Mouse (Mus musculus) neutrophil, adult 83 days (primary cell): ENCODE data around the gene Ip6k1. TPM values are rescaled to one million over a fixed set of nuclear protein-coding genes. Genes with fewer than 3 reads are reported as not detected.

Experiments
- total RNA-seq, 2 experiments: library from RNA; stranded (reverse); gene quantifications; one replicate each; pipeline ENCODE4 v1.2.4; 2023

The Ip6k1 gene
- total RNA-seq, result 100 to 1,000 TPM; 105 to 113 TPM

DNA sequence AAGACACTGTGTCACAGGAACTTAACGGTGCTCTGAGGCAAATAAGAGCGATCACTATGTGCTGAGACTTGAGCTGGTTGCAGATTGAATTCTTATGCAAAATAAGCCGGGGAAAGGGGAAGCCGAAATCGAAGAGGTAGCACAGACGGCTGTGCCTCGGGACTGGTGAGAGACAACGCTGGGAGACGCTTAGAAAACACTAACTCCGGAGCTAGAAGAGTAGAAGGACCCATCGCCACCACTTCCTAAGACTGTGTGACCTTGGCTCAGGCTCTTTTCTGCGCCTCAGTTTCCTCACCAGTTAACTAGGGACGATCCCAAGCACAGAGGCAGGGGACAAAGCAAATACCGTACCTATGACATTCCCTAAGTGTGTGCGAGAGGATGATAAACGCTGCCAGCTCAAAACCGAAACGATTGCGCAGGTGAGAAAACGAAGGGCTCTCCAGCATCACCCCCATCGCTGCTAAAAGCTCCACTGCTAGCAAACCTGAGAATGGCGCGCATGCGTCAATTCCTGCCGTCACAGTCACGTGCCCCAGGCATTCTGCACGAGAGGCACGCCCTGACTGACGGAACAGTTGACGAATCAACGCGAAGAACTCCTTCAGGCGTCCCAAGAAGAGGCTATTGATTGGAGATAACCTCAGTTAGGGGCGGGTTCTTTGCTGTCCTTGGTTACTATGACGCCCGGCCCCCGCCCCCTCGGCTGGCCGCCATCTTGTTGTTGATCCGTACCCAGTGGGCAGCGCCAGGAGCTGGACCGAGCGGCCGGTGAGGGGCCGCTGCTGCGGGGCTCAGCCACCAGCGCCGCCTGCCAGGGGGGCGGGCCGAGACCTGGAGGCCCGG lies at the start of gene Ip6k1:
Gene Ip6k1 (plus strand): TSS at position 580 of the 849 bp plus-strand sequence.

DNA sequence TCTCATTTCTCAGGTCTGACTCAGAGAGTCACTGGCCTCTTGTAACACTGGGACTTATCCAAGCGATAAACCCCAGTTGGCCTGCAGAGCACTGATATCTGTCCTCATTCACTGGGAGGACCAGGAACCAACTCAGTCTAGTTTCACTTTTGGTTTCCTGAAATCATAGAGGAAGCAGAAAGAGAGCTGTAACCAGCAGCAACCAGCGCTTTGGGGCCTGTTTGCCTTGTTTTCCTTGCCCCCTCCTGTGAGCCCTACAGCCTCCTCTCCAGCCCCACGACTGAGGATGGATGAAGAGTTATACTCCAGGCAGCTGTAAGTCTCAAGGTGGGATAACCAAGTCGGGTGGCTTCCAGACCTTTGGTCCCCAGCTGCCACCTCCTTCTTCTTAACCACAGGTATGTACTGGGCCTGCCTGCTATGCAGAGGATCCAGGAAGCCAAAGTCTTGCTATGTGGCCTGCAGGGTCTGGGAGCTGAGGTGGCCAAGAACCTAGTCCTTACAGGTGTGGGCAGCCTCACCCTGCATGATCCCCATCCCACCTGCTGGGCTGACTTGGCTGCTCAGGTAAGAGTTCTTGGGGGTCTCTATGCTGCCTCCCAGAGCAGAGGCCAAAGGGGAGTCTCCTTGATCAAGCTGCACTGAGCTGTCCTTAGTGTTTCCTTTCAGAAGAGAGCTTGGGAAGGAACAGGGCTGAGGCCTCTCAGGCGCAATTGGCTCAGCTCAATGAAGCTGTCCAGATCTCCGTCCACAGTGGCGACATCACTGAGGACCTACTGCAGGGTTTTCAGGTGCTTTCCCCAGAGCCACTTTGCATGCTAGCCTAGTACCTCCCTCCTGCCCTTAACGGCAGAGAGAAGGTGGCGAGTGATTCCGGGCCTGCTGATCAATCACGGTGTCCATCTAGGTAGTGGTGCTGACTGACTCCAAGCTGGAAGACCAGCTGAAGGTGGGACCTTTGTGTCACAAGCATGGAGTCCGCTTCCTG lies 26.6 kb upstream of the Ip6k1 start, which contains the start of gene Uba7:
Gene Uba7 (plus strand): TSS at position 107 of the 988 bp plus-strand sequence.

DNA sequence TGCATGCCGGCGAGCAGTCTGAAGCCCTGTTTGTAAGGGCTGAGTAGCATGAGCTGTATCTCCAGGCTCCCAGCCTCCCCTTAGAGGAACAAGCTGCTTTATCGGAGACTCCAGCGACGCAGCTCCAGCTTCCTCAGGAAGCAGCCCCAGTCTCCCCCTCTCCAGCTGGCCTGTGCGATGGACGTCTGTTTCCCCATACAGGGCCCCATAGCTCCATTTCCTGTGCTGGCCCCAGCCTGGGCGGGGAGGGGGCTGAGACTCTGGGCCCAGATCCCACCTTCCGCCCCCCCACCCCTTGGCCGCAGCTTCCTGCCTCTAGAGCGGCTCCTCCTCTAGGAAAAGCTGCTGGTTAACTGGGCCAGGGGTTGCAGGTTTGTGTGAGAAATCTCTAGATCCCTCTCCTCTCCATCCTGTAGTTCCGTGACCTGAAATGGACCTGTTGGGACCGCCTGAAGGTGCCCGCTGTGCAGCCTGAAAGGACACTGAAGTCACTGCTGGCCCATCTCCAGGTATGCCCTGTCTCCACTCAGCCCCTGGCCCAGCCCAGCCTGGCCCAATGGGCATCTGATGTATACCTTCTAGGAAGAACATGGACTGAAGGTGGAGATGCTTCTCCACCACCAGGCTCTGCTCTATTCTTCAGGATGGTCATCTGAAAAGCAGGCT lies 19.5 kb upstream of the Ip6k1 start, which contains the start of gene Gm20661:
Gene Gm20661 (plus strand): TSS at position 378 of the 666 bp plus-strand sequence.

DNA sequence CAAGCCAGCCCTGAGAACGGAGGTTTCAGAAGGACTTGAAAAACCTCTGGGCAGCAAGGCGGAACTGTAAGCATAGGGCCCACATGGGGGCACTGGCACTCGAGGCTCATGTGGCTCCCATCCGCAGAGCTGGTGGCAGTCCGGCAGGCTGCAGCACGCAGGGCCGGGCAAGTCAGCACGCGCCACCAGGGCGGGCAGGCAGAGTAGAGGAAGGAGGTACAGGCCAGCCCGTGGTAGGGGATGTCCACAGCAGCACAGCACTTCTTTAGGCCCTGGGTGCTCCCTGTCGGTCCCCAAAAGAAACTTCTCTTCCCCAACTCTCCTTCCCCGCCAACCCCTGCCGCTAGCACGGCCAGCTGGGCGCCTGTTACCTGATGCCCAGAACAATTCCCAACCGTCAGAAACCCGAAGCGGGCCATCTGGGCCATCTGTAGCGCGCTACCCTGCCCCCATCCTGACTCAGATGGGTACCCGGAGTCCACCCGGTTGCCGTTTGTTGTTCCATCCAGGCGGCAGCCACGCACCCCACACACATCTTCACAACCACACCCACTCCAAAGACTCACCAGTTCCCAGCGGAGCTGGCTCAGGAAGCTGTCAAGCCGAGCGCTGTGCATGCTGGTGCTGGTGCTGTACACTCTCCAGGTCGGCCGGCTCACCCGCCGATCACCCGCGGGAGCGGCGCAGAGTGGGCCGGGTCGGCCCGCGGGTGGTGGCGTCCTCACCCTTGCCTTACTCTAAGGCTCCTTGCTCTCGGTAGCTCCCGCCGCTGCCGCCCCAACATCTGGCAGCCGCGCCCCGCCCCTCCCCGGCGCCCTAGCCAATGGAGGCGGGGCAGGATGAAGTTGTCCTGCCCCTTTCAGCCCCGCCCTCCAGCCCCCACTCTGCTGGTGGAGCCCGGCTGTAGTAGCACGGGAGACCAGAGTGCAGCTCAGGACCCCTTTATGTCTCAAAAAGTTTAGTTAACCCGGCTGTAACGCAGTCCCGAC lies 16.9 kb upstream of the Ip6k1 start, which contains the start of gene Inka1:
Gene Inka1 (minus strand): TSS at position 749 of the 989 bp plus-strand sequence.

DNA sequence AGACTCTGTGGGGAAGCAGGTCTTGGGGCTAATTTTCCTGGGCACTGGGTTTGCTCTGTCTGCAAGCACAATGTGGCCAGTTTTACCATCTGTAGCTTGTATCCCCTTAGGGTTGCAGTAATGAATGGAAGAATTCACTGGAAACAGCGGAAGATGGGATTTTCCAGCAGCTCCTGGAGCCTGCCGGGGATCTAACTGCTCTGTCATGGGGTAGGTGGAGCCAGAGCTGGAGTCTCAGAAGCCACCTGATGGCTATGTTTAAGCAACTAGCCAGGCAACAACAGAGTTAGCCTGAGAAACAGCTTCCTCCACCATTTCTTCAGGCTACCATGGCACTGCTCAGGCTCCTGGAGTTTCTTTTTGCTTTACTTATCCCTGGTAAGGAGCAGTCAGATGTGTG lies 10.1 kb upstream of the Ip6k1 start, which contains the start of gene Cdhr4:
Gene Cdhr4 (plus strand): TSS at position 301 of the 400 bp plus-strand sequence.

DNA sequence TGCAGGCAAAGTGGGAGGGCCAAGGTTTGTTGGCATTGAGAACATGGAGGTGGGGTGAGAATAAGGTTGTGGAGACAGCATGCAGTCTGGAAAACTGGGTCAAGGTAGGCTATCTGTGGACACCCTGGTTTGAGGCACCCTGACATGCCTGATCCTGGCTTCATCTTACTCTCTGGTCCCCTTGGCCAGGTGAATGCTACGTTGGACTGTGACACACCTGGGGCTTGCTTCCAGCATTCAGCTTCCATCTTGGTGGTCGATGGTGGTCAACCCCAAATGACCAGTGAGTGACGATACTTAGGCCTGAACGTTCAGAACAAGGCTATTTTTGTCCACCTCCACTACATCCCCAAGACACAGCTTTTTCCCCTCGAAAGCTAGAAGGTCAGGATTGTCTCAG lies 6.3 kb upstream of the Ip6k1 start, which contains the start of gene Gm20662:
Gene Gm20662 (plus strand): TSS at position 301 of the 400 bp plus-strand sequence.

DNA sequence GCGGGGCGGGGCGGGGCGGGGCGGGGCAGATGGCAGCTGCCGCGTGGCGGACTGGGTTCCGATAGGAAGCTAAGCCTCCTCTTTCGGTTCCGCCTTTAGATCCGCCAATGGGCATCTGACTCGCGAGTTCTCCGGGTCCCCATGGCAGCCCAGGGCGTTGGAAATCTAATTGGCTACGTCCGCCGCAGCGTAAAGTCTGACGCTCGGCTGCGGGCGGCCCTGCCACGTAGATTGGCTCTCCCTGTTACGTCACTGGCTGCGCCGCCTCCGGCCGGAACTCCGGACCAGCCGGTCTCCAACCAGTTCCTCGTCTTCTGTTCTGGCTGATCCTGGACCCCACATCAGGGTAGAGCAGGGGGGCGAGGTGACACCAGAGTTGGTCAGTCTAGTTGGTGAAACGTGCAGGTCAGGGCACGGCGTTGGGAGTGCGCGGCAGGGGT lies 46.7 kb downstream of the Ip6k1 start, which contains the start of gene Gmppb:
Gene Gmppb (plus strand): TSS at position 227 of the 440 bp plus-strand sequence.

DNA sequence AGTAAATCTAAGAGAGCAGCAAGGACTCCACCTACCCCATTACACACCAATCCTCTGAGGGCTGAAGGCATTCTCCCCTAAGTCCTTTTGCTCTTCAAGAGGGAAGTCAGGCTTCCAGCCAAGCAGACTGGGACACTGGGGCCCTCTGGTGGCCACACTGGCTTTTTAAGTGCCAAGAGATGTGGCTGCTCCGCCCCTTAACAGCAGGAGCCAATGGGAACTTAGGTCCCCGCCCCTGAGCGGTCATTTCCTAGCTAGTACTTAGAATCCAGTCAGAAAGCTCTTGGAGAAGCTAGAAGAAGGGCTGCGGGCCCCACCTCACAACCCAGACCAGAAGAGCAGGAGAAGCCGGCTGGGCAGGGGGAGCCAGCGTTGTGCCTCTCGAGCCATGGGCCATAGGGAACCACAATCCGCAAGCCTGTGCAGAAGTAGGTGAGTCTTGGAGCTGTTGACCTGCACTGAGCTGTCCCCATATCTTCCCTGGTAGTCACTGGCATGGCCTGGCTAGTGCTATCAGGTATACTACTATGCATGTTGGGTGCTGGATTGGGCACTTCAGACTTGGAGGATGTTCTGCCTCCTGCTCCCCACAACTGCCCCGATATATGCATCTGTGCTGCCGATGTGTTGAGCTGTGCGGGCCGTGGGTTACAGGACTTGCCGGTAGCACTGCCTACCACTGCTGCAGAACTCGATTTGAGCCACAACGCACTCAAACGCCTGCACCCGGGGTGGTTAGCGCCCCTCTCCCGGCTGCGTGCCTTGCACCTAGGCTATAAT lies 50.8 kb downstream of the Ip6k1 start, which contains the start of gene Amigo3:
Gene Amigo3 (plus strand): TSS at position 275 of the 780 bp plus-strand sequence.

DNA sequence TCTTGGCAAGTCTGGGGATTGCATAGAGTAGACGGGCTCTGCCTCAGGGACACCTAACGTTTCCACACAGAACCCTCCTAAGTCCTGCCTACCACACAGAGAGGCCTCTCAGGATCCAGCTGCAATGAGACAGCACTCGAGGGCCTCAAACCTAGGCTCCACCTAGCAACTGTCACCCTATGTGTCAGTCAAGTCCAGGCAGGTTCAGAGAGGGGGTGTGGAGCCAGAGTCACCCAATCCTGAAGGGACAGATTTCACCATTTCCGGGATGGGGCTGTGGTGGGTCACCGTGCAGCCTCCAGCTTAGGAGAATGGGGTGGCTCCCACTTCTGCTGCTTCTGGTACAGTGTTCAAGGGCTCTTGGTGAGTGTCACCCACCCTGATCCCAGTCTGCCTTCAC lies 77.9 kb downstream of the Ip6k1 start, which contains the start of gene Mst1:
Gene Mst1 (plus strand): TSS at position 269 of the 400 bp plus-strand sequence.

DNA sequence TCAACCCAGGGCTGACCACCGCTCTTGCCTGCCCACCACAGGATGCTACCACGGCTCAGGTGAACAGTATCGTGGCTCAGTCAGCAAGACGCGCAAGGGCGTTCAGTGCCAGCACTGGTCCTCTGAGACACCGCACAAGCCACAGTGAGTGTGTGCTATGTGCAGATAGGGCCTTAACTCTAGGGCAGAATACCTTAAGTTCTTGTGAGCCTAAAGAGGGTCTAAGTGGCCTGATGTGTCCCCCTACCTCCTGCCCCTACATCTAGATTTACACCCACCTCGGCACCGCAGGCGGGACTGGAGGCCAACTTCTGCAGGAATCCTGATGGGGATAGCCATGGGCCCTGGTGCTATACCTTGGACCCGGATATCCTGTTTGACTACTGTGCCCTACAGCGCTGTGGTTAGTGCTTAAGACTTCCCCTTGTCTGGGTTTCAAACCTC lies 80.7 kb downstream of the Ip6k1 start, which contains the start of gene Rnf123:
Gene Rnf123 (minus strand): TSS at position 359 of the 444 bp plus-strand sequence.

DNA sequence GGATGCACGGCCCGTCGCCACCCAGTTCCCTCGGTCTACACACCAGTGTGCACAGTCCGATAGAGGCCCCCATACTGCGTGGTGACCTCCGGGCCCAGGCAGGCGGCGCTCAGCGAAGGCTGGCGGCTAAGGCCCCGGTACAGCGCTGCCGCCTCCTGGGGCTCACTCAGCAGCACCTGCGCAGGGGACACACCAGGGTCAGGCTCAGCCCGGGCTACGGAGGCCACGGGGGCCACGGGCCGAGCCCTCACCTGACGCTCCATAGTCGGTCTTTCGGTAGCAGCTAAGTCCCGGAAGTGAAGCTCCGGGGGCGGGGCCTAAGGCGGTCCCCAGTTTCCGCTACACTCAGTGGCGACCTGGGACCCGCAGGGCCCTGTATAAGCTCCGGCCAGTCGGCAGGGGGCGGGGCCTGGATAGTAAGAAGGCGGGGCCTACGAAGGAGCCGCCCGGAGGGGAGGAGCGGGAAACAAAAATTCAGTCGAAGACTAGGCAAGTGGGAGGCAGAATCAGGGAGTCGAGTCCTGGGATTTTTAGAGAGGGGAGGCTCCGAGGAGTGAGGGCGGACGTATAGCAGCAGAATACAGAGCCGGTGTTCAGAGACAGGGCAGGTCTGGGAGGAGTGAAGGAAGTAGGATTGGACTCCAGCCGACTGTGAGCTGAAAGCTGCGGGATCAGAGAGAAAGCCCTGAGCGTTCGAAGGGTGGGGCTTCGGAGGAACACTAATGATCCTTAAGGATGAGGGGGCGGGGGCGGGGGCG lies 92.1 kb downstream of the Ip6k1 start, which contains the start of gene Apeh:
Gene Apeh (minus strand): TSS at position 423 of the 758 bp plus-strand sequence.

Other genes starting within 250 kb of the Ip6k1 start
- 100 to 1,000 TPM; 182 to 203 TPM for gene Rbm5, start 231.5 kb upstream of the Ip6k1 start, total RNA-seq
- 10 to 100 TPM; 60.4 to 61.5 TPM for gene Rbm6, start 129.3 kb upstream of the Ip6k1 start, total RNA-seq
- 10 to 100 TPM in 1 of 2 experiments, 1 to 10 TPM in 1; 9.6 to 10.5 TPM for gene Mon1a, start 114.3 kb upstream of the Ip6k1 start, total RNA-seq
- gene Mst1r, start 95.6 kb upstream of the Ip6k1 start, total RNA-seq, result 1 to 10 TPM; 1.4 to 2.2 TPM
- not detected for gene Actl11, start 74.0 kb upstream of the Ip6k1 start, total RNA-seq
- gene Camkv, start 66.8 kb upstream of the Ip6k1 start, total RNA-seq, result not detected
- 10 to 100 TPM; 13.1 to 17.7 TPM for gene Traip, start 52.4 kb upstream of the Ip6k1 start, total RNA-seq
- gene Uba7, start 27.0 kb upstream of the Ip6k1 start, total RNA-seq, result 10 to 100 TPM; 63.0 to 83.7 TPM
- not detected for gene Gm20661, start 19.4 kb upstream of the Ip6k1 start, total RNA-seq
- gene Inka1, start 16.6 kb upstream of the Ip6k1 start, total RNA-seq, result 1 to 10 TPM; 2.4 to 2.7 TPM
- 1 to 10 TPM in 1 of 2 experiments, under 1 TPM in 1; 0.44 to 1.6 TPM for gene Cdhr4, start 10.0 kb upstream of the Ip6k1 start, total RNA-seq
- 1 to 10 TPM in 1 of 2 experiments, not detected in 1; 1.1 TPM for gene Gm20662, start 6.2 kb upstream of the Ip6k1 start, total RNA-seq
- 10 to 100 TPM; 18.7 to 19.0 TPM for gene Gmppb, start 46.7 kb downstream of the Ip6k1 start, total RNA-seq
- gene Amigo3, start 50.7 kb downstream of the Ip6k1 start, total RNA-seq, result 1 to 10 TPM; 3.6 to 4.6 TPM
- under 1 TPM; 0.37 to 0.93 TPM for gene Mst1, start 77.9 kb downstream of the Ip6k1 start, total RNA-seq
- 10 to 100 TPM; 49.7 to 65.9 TPM for gene Rnf123, start 80.8 kb downstream of the Ip6k1 start, total RNA-seq
- 10 to 100 TPM; 54.8 to 67.8 TPM for gene Apeh, start 92.1 kb downstream of the Ip6k1 start, total RNA-seq
- under 1 TPM; 0.68 to 0.94 TPM for gene Bsn, start 187.9 kb downstream of the Ip6k1 start, total RNA-seq